Mouse (Mus musculus): Measurements from ENCODE around the gene Dlx3.

Dlx3 gene

GRCm38 (mm10) chr11:95119990-95120632 is at the start of gene Dlx3:
TSS of gene Dlx3 (plus strand) at chr11:95120119.
- DNase-seq = no peak

- peak; percentile 25 for DNase-seq
Measured at GRCm38 (mm10) chr11:95070140-95071107, 49.5 kb upstream of the Dlx3 start.

GRCm38 (mm10) chr11:95071266-95071665 is 48.7 kb upstream of the Dlx3 start:
- peak; percentile 74 for DNase-seq

GRCm38 (mm10) chr11:95072136-95072535 is 47.8 kb upstream of the Dlx3 start:
- no peak for DNase-seq

GRCm38 (mm10) chr11:95072804-95073203 is 47.1 kb upstream of the Dlx3 start:
- peak; percentile 85 for DNase-seq

GRCm38 (mm10) chr11:95073835-95074234 is 46.1 kb upstream of the Dlx3 start:
- peak; percentile 39 for DNase-seq

- DNase-seq = no peak
Measured at GRCm38 (mm10) chr11:95074694-95075093, 45.2 kb upstream of the Dlx3 start.

GRCm38 (mm10) chr11:95075197-95076040 is 44.5 kb upstream of the Dlx3 start:
- peak; percentile 67 for DNase-seq

- DNase-seq = peak; percentile 77
Measured at GRCm38 (mm10) chr11:95076041-95076535, 43.8 kb upstream of the Dlx3 start.

GRCm38 (mm10) chr11:95076536-95077111 is 43.3 kb upstream of the Dlx3 start, which contains the start of gene Itga3:
TSS of gene Itga3 (minus strand) at chr11:95076801.
- peak; percentile 92 for DNase-seq

- no peak for DNase-seq
Measured at GRCm38 (mm10) chr11:95077956-95078355, 42.0 kb upstream of the Dlx3 start.

GRCm38 (mm10) chr11:95079256-95079875 is 40.6 kb upstream of the Dlx3 start:
- peak; percentile 94 for DNase-seq

GRCm38 (mm10) chr11:95080783-95081182 is 39.1 kb upstream of the Dlx3 start:
- no peak for DNase-seq

- no peak for DNase-seq
Measured at GRCm38 (mm10) chr11:95082896-95083295, 37.0 kb upstream of the Dlx3 start.

GRCm38 (mm10) chr11:95084175-95084574 is 35.7 kb upstream of the Dlx3 start:
- no peak for DNase-seq

GRCm38 (mm10) chr11:95084811-95085382 is 35.0 kb upstream of the Dlx3 start:
- DNase-seq = no peak

- DNase-seq = no peak
Measured at GRCm38 (mm10) chr11:95085710-95086109, 34.2 kb upstream of the Dlx3 start.

- DNase-seq = no peak
Measured at GRCm38 (mm10) chr11:95086229-95086628, 33.7 kb upstream of the Dlx3 start.

GRCm38 (mm10) chr11:95087301-95088228 is 32.4 kb upstream of the Dlx3 start:
- DNase-seq = no peak

GRCm38 (mm10) chr11:95088286-95088685 is 31.6 kb upstream of the Dlx3 start:
- DNase-seq = no peak

Measured in lung, postnatal 36 days (tissue).